Mouse (Mus musculus) thymus, adult 2 months (tissue): ENCODE results near the gene Fbxl8.

Experiments used
- CTCF ChIP-seq: fragments of 200-500 bp; IDR thresholded peaks from 2 replicates; pipeline ENCODE4 v1.5.1; 2012; ENCODE audit warnings: mild to moderate bottlenecking, control low read depth, low read length, moderate library complexity, borderline replicate concordance; ENCODE audit not compliant: control insufficient read depth, poor library complexity, insufficient read depth; ENCODE audit errors: extremely low read depth
- POLR2A ChIP-seq: fragments of 200-500 bp; IDR thresholded peaks from 2 replicates; pipeline ENCODE4 v1.6.1; 2012; ENCODE audit warnings: mild to moderate bottlenecking, low read length, control low read depth, moderate library complexity; ENCODE audit not compliant: control insufficient read depth, poor library complexity, insufficient read depth; ENCODE audit errors: extremely low read depth

DNA sequence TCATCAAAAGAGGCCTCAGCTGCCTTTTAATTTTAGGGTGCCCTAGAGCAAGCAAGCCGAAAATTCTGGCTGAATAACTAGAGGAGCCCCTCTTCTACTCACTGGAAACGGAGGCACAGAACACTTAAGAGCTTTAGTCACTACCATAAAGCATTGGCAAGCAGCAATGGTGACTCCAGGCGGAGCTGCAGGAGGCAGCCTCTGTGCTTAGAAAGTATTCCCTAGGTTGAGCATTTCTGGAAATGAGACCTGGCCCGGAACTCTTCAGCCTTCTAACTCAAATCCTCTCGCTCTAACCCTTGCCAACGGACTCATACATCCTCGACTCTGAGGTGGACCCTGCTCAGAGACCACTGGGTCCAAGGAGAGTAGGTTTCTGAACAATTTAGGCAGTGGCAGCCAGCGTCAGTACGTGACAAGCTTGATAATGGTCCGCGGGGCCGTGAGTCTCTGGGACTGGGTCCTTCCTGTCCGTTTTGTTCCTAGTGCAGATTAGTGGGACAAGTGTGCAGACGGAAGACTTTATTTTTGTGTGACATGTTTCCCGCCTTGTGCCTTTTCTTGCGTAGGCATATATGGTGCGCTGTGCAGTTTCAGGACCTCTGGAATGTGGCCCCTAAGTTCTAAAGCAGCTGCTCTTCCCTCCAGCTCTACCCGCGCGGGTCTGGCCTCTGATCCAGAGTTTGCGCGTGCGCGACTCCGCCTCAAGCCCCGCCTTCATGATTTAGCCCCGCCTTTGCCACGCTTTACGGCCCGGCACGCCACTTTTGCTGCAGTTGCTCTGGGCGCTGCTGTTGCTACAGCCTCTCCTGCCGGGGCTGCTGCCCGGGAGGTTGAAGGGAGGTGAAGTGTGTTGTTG, 39.8 kb upstream of the Fbxl8 start, which contains the start of gene D230025D16Rik:
- TF ChIP-seq CTCF: peak; percentile 65; the same call in 1 of the 2 replicates
- TF ChIP-seq POLR2A: peak; percentile 88
